Mouse (Mus musculus): ENCODE data around the gene Lgals7. TPM values are rescaled to one million over a fixed set of nuclear protein-coding genes. Genes with fewer than 3 reads are reported as not detected.

Lgals7 gene
- polyA plus RNA-seq, 1 experiment from 2014 or later, result 4.8 TPM

DNA sequence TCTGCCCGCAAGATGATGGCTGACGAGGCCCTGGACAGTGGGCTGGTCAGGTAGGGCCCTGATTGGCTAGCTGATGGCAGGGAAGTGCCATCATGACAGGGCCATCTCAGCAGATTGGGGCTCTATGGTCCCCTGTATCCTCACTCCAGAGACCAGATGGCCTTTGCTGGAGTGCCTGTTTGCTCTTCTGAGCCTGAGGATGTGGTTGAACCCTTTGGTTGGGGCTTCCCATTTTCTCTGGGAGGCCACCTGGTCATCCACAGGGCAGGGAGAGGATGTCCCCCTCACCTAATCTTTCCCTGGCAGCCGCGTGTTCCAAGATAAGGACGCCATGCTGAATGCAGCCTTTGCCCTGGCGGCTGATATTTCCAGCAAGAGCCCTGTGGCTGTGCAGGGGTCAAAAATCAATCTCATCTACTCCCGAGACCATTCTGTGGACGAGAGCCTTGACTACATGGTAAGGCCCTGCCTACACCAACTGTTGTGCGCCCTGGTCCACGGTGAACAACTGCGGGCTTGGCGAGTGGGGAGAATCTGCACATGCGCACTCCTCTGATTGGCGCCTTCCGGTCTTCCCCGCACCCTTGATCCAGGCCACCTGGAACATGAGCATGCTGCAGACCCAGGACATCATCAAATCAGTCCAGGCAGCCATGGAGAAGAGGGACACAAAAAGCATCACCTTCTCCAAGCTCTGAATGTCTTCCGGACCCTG, 32.1 kb upstream of the Lgals7 start:
- WGBS, result 93% methylated on average over 17 of the region's 17 CpGs
- no peaks in the 10 kb centered on the region for H3K9me3 ChIP-seq (replicated peaks)

GRCm38 (mm10) chr7:28832137-28832536, 31.5 kb upstream of the Lgals7 start:
- WGBS, result 45% methylated on average over 6 of the region's 6 CpGs
- Histone ChIP-seq H3K36me3 (peaks cover 25% of the 10 kb centered on the region), H3K27me3 (replicated peaks) (no peaks in the 10 kb centered on the region), H3K4me3 (replicated peaks) (no peak overlapping the region), H3K4me2 (no peak overlapping the region), H3K27ac (replicated peaks) (no peak overlapping the region), H3K9ac (replicated peaks) (no peak overlapping the region), H3K4me1 (no peaks in the 10 kb centered on the region), H3K9me3 (replicated peaks) (no peaks in the 10 kb centered on the region)
- no peak for ATAC-seq (ENCODE audit: low FRiP score)

More for the DNA sequence above, 32.1 kb upstream of the Lgals7 start:
- ATAC-seq (ENCODE audit: low FRiP score), result no peak
- Histone ChIP-seq H3K27ac (replicated peaks) (no peak overlapping the region), H3K4me3 (replicated peaks) (no peak overlapping the region), H3K9ac (replicated peaks) (no peak overlapping the region), H3K36me3 (peaks cover 25% of the 10 kb centered on the region), H3K4me2 (no peak overlapping the region), H3K4me1 (no peaks in the 10 kb centered on the region), H3K27me3 (replicated peaks) (no peaks in the 10 kb centered on the region)

DNA sequence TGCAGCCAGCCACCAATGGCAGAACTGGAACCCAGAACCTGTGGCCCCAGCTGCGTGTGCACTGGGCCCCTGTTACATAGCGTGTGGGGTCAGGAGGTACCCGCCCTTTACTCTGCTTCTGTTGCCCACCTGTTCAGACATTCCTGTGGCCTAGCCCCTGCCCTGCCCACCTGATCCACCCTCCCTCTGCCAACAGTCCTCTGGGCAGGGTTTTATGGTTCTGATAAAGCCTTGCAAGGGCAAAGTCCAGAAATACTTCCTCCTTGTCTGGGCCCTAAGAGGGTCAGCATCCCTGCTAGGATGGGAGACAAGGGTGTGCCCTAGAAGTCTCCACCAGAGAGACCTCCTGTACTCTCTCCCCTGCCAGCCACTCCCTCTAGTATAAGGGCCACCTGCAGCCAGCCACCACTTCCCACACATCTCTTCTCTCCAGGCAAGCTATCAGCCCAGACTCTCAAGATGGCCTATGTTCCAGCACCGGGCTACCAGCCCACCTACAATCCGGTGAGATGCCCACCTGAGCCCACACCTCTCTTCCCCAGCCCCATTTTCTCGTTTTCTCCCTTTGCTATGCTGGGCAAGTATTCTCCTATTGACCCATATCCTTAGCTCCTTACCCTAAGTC, 29.8 kb upstream of the Lgals7 start, which contains the start of gene Lgals4:
Gene Lgals4, plus strand, starts transcription at position 132 of the 625 bp plus-strand sequence.
- ATAC-seq (ENCODE audit: low FRiP score), result no peak
- Histone ChIP-seq H3K9me3 (replicated peaks) (no peaks in the 10 kb centered on the region), H3K4me1 (no peaks in the 10 kb centered on the region), H3K4me2 (no peak within 1 kb of the TSS), H3K4me3 (replicated peaks) (no peak within 1 kb of the TSS), H3K27me3 (replicated peaks) (no peaks in the 10 kb centered on the region), H3K27ac (replicated peaks) (no peak within 1 kb of the TSS), H3K9ac (replicated peaks) (no peak within 1 kb of the TSS), H3K36me3 (peaks cover 25% of the 10 kb centered on the region)
- WGBS, result 85% methylated on average over 6 of the region's 6 CpGs

- no peaks in the 10 kb centered on the region for H3K27me3 ChIP-seq (replicated peaks)
- peaks cover 2% of the 10 kb centered on the region; the same call in 1 of the 2 replicates for H3K36me3 ChIP-seq
- whole genome bisulfite sequencing, result 81% methylated on average over 5 of the region's 5 CpGs
- H3K4me3 ChIP-seq (replicated peaks), result no peak overlapping the region
- no peaks in the 10 kb centered on the region for H3K4me1 ChIP-seq
- H3K9me3 ChIP-seq (replicated peaks), result no peaks in the 10 kb centered on the region
- H3K9ac ChIP-seq (replicated peaks), result no peak overlapping the region
- no peak for ATAC-seq (ENCODE audit: low FRiP score)
- H3K4me2 ChIP-seq, result no peak overlapping the region
- H3K27ac ChIP-seq (replicated peaks), result no peak overlapping the region
Observed at GRCm38 (mm10) chr7:28836936-28837335, 26.7 kb upstream of the Lgals7 start.

- no peak for ATAC-seq (ENCODE audit: low FRiP score)
- Histone ChIP-seq H3K9ac (replicated peaks) (no peak overlapping the region), H3K27me3 (replicated peaks) (no peaks in the 10 kb centered on the region), H3K4me3 (replicated peaks) (no peak overlapping the region), H3K27ac (replicated peaks) (no peak overlapping the region), H3K4me2 (no peak overlapping the region), H3K36me3 (no peaks in the 10 kb centered on the region), H3K9me3 (replicated peaks) (no peaks in the 10 kb centered on the region), H3K4me1 (no peaks in the 10 kb centered on the region)
- 67% methylated on average over 9 of the region's 9 CpGs for WGBS
Observed at GRCm38 (mm10) chr7:28838331-28838730, 25.3 kb upstream of the Lgals7 start.

GRCm38 (mm10) chr7:28847273-28847672, 16.4 kb upstream of the Lgals7 start:
- Histone ChIP-seq H3K9me3 (replicated peaks) (no peaks in the 10 kb centered on the region), H3K4me1 (no peaks in the 10 kb centered on the region), H3K4me2 (no peak overlapping the region), H3K9ac (replicated peaks) (no peak overlapping the region), H3K27me3 (replicated peaks) (no peaks in the 10 kb centered on the region), H3K36me3 (no peaks in the 10 kb centered on the region), H3K27ac (replicated peaks) (no peak overlapping the region), H3K4me3 (replicated peaks) (no peak overlapping the region)
- 64% methylated on average over 1 of the region's 1 CpGs for WGBS
- ATAC-seq (ENCODE audit: low FRiP score), result no peak

GRCm38 (mm10) chr7:28849700-28850236, 13.9 kb upstream of the Lgals7 start:
- no peak overlapping the region for H3K9ac ChIP-seq (replicated peaks)
- no peaks in the 10 kb centered on the region for H3K9me3 ChIP-seq (replicated peaks)
- H3K36me3 ChIP-seq, result no peaks in the 10 kb centered on the region
- no peak overlapping the region for H3K4me2 ChIP-seq
- WGBS, result 44% methylated on average over 1 of the region's 1 CpGs
- no peaks in the 10 kb centered on the region for H3K4me1 ChIP-seq
- no peak overlapping the region for H3K4me3 ChIP-seq (replicated peaks)
- no peak for ATAC-seq (ENCODE audit: low FRiP score)
- no peaks in the 10 kb centered on the region for H3K27me3 ChIP-seq (replicated peaks)
- no peak overlapping the region for H3K27ac ChIP-seq (replicated peaks)

- no peak overlapping the region for H3K4me2 ChIP-seq
- H3K36me3 ChIP-seq, result no peaks in the 10 kb centered on the region
- 81% methylated on average over 4 of the region's 4 CpGs for WGBS
- ATAC-seq (ENCODE audit: low FRiP score), result no peak
- no peaks in the 10 kb centered on the region for H3K9me3 ChIP-seq (replicated peaks)
- no peak overlapping the region for H3K4me3 ChIP-seq (replicated peaks)
- no peak overlapping the region for H3K9ac ChIP-seq (replicated peaks)
- no peaks in the 10 kb centered on the region for H3K27me3 ChIP-seq (replicated peaks)
- no peaks in the 10 kb centered on the region for H3K4me1 ChIP-seq
- no peak overlapping the region for H3K27ac ChIP-seq (replicated peaks)
Observed at GRCm38 (mm10) chr7:28850642-28851041, 13.0 kb upstream of the Lgals7 start.

DNA sequence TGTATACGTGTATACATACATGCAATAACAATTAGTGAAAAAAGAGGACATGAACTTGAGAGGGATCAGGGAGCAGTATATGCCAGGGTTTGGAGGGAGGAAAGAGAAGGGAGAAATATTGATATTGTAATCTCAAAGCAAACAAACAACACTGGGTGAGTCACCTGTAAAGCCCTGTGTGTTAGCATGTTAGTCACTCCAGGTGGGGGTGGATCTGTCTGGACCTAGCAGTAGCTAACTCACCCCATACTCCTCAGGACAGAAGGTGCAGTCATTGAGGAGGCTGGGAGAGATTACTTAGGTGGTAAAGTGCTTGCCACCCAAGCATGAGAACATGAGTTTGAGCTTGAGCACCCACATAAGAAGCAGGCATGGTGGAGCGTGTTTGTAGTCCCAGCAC, 3.7 kb upstream of the Lgals7 start:
- Histone ChIP-seq H3K27me3 (replicated peaks) (no peaks in the 10 kb centered on the region), H3K9ac (replicated peaks) (no peak overlapping the region), H3K36me3 (no peaks in the 10 kb centered on the region), H3K27ac (replicated peaks) (no peak overlapping the region), H3K4me1 (peaks cover 11% of the 10 kb centered on the region; the same call in 1 of the 2 replicates), H3K4me3 (replicated peaks) (no peak overlapping the region), H3K4me2 (no peak overlapping the region), H3K9me3 (replicated peaks) (no peaks in the 10 kb centered on the region)
- WGBS, result 91% methylated on average over 2 of the region's 2 CpGs
- no peak for ATAC-seq (ENCODE audit: low FRiP score)

- H3K4me3 ChIP-seq (replicated peaks), result no peak overlapping the region
- H3K27me3 ChIP-seq (replicated peaks), result no peaks in the 10 kb centered on the region
- H3K27ac ChIP-seq (replicated peaks), result no peak overlapping the region
- H3K4me1 ChIP-seq, result peaks cover 15% of the 10 kb centered on the region
- H3K4me2 ChIP-seq, result no peak overlapping the region
- no peak overlapping the region for H3K9ac ChIP-seq (replicated peaks)
- no peaks in the 10 kb centered on the region for H3K9me3 ChIP-seq (replicated peaks)
- 89% methylated on average over 6 of the region's 6 CpGs for WGBS
- H3K36me3 ChIP-seq, result no peaks in the 10 kb centered on the region
- no peak for ATAC-seq (ENCODE audit: low FRiP score)
Observed at GRCm38 (mm10) chr7:28860898-28861297, 2.8 kb upstream of the Lgals7 start.

- no peak overlapping the region for H3K27ac ChIP-seq (replicated peaks)
- no peaks in the 10 kb centered on the region for H3K9me3 ChIP-seq (replicated peaks)
- no peak overlapping the region for H3K4me3 ChIP-seq (replicated peaks)
- H3K9ac ChIP-seq (replicated peaks), result no peak overlapping the region
- ATAC-seq (ENCODE audit: low FRiP score), result no peak
- peaks cover 22% of the 10 kb centered on the region for H3K4me1 ChIP-seq
- no peak overlapping the region for H3K4me2 ChIP-seq
- no peaks in the 10 kb centered on the region for H3K27me3 ChIP-seq (replicated peaks)
- no peaks in the 10 kb centered on the region for H3K36me3 ChIP-seq
- WGBS, result 88% methylated on average over 15 of the region's 15 CpGs
Observed at GRCm38 (mm10) chr7:28862817-28863499, 695 bp upstream of the Lgals7 start.

Measured in neural tube, embryonic 15.5 days (tissue).